Mouse (Mus musculus): ENCODE data around the gene Nudt15. TPM values are rescaled to one million over a fixed set of nuclear protein-coding genes. Genes with fewer than 3 reads are reported as not detected.

Gene Nudt15
- polyA plus RNA-seq, 1 experiment from 2014 or later: 6.3 TPM

- WGBS: 73% methylated on average over 1 of the region's 1 CpGs
- no peaks in the 10 kb centered on the region for H3K27me3 ChIP-seq
- H3K36me3 ChIP-seq: no peaks in the 10 kb centered on the region
- peaks cover 32% of the 10 kb centered on the region for H3K4me1 ChIP-seq
- H3K9me3 ChIP-seq: no peaks in the 10 kb centered on the region
- no peak overlapping the region for H3K4me2 ChIP-seq
- no peak overlapping the region for H3K27ac ChIP-seq
- H3K4me3 ChIP-seq: no peak overlapping the region
- no peak for ATAC-seq (ENCODE audit: insufficient number of reproducible peaks, insufficient read depth, low FRiP score, low TSS enrichment, low read depth)
- no peak overlapping the region for H3K9ac ChIP-seq
Observed at GRCm38 (mm10) chr14:73479771-73480170, 68.3 kb downstream of the Nudt15 start.

- Histone ChIP-seq H3K36me3 (no peaks in the 10 kb centered on the region), H3K27me3 (no peaks in the 10 kb centered on the region), H3K9me3 (no peaks in the 10 kb centered on the region), H3K27ac (no peak overlapping the region), H3K4me3 (no peak overlapping the region), H3K9ac (no peak overlapping the region), H3K4me1 (peaks cover 46% of the 10 kb centered on the region), H3K4me2 (no peak overlapping the region)
- ATAC-seq (ENCODE audit: insufficient number of reproducible peaks, insufficient read depth, low FRiP score, low TSS enrichment, low read depth): no peak
- 48% methylated on average over 3 of the region's 3 CpGs for WGBS
Observed at GRCm38 (mm10) chr14:73478321-73478720, 69.7 kb downstream of the Nudt15 start.

- H3K27me3 ChIP-seq: no peaks in the 10 kb centered on the region
- no peaks in the 10 kb centered on the region for H3K36me3 ChIP-seq
- no peak overlapping the region for H3K4me3 ChIP-seq
- no peak overlapping the region for H3K9ac ChIP-seq
- ATAC-seq (ENCODE audit: insufficient number of reproducible peaks, insufficient read depth, low FRiP score, low TSS enrichment, low read depth): no peak
- H3K4me1 ChIP-seq: peaks cover 48% of the 10 kb centered on the region
- no peak overlapping the region for H3K4me2 ChIP-seq
- WGBS: 92% methylated on average over 10 of the region's 10 CpGs
- no peak overlapping the region for H3K27ac ChIP-seq
- H3K9me3 ChIP-seq: no peaks in the 10 kb centered on the region
Observed at GRCm38 (mm10) chr14:73477077-73477476, 71.0 kb downstream of the Nudt15 start.

GRCm38 (mm10) chr14:73476361-73476934, 71.6 kb downstream of the Nudt15 start:
- no peak overlapping the region for H3K4me2 ChIP-seq
- WGBS: 70% methylated on average over 8 of the region's 8 CpGs

GRCm38 (mm10) chr14:73475506-73475905, 72.5 kb downstream of the Nudt15 start:
- 0 out of 2 replicates have a peak overlapping the region, but pooled peaks have one; percentile 58 for H3K27ac ChIP-seq
- no peaks in the 10 kb centered on the region for H3K36me3 ChIP-seq
- H3K9ac ChIP-seq: no peak overlapping the region
- 71% methylated on average over 7 of the region's 7 CpGs for WGBS
- H3K9me3 ChIP-seq: no peaks in the 10 kb centered on the region
- H3K4me1 ChIP-seq: peaks cover 37% of the 10 kb centered on the region
- no peak for ATAC-seq (ENCODE audit: insufficient number of reproducible peaks, insufficient read depth, low FRiP score, low TSS enrichment, low read depth)
- H3K27me3 ChIP-seq: no peaks in the 10 kb centered on the region
- no peak overlapping the region for H3K4me2 ChIP-seq
- no peak overlapping the region for H3K4me3 ChIP-seq

More at GRCm38 (mm10) chr14:73476361-73476934, 71.6 kb downstream of the Nudt15 start:
- ATAC-seq (ENCODE audit: insufficient number of reproducible peaks, insufficient read depth, low FRiP score, low TSS enrichment, low read depth): no peak
- no peak overlapping the region for H3K27ac ChIP-seq
- H3K4me3 ChIP-seq: no peak overlapping the region
- peaks cover 41% of the 10 kb centered on the region for H3K4me1 ChIP-seq
- no peaks in the 10 kb centered on the region for H3K27me3 ChIP-seq
- H3K9ac ChIP-seq: no peak overlapping the region
- no peaks in the 10 kb centered on the region for H3K36me3 ChIP-seq
- H3K9me3 ChIP-seq: no peaks in the 10 kb centered on the region

GRCm38 (mm10) chr14:73474636-73475093, 73.4 kb downstream of the Nudt15 start:
- peaks cover 37% of the 10 kb centered on the region for H3K4me1 ChIP-seq
- no peak overlapping the region for H3K9ac ChIP-seq
- H3K9me3 ChIP-seq: no peaks in the 10 kb centered on the region
- 17% methylated on average over 7 of the region's 7 CpGs for whole genome bisulfite sequencing
- no peak overlapping the region for H3K4me3 ChIP-seq
- no peaks in the 10 kb centered on the region for H3K27me3 ChIP-seq
- H3K27ac ChIP-seq: peak overlapping the region; percentile 58
- ATAC-seq (ENCODE audit: insufficient number of reproducible peaks, insufficient read depth, low FRiP score, low TSS enrichment, low read depth): no peak
- no peaks in the 10 kb centered on the region for H3K36me3 ChIP-seq
- peak overlapping the region; percentile 21; the same call in 1 of the 2 replicates for H3K4me2 ChIP-seq

- Histone ChIP-seq H3K36me3 (no peaks in the 10 kb centered on the region), H3K9ac (no peak overlapping the region), H3K9me3 (no peaks in the 10 kb centered on the region), H3K4me3 (no peak overlapping the region), H3K4me1 (peaks cover 37% of the 10 kb centered on the region), H3K27ac (peak overlapping the region; percentile 58), H3K27me3 (no peaks in the 10 kb centered on the region), H3K4me2 (peak overlapping the region; percentile 21; the same call in 1 of the 2 replicates)
- 32% methylated on average over 3 of the region's 3 CpGs for WGBS
- no peak for ATAC-seq (ENCODE audit: insufficient number of reproducible peaks, insufficient read depth, low FRiP score, low TSS enrichment, low read depth)
Observed at GRCm38 (mm10) chr14:73473670-73474460, 74.2 kb downstream of the Nudt15 start.

- H3K9ac ChIP-seq: no peak overlapping the region
- H3K4me1 ChIP-seq: peaks cover 37% of the 10 kb centered on the region
- ATAC-seq (ENCODE audit: insufficient number of reproducible peaks, insufficient read depth, low FRiP score, low TSS enrichment, low read depth): no peak
- no peak overlapping the region for H3K4me2 ChIP-seq
- no peaks in the 10 kb centered on the region for H3K36me3 ChIP-seq
- H3K27me3 ChIP-seq: no peaks in the 10 kb centered on the region
- 45% methylated on average over 7 of the region's 7 CpGs for WGBS
- H3K4me3 ChIP-seq: no peak overlapping the region
- H3K27ac ChIP-seq: no peak overlapping the region
- no peaks in the 10 kb centered on the region for H3K9me3 ChIP-seq
Observed at GRCm38 (mm10) chr14:73472205-73472604, 75.8 kb downstream of the Nudt15 start.

GRCm38 (mm10) chr14:73470593-73470992, 77.4 kb downstream of the Nudt15 start:
- Histone ChIP-seq H3K4me3 (no peak overlapping the region), H3K36me3 (no peaks in the 10 kb centered on the region)
- WGBS: 68% methylated on average over 8 of the region's 8 CpGs

GRCm38 (mm10) chr14:73469506-73469905, 78.5 kb downstream of the Nudt15 start:
- no peak overlapping the region for H3K4me2 ChIP-seq
- H3K27ac ChIP-seq: no peak overlapping the region
- no peak overlapping the region for H3K9ac ChIP-seq
- no peaks in the 10 kb centered on the region for H3K27me3 ChIP-seq
- H3K9me3 ChIP-seq: no peaks in the 10 kb centered on the region
- peaks cover 14% of the 10 kb centered on the region for H3K4me1 ChIP-seq
- 80% methylated on average over 7 of the region's 7 CpGs for WGBS
- no peaks in the 10 kb centered on the region for H3K36me3 ChIP-seq
- H3K4me3 ChIP-seq: no peak overlapping the region
- no peak for ATAC-seq (ENCODE audit: insufficient number of reproducible peaks, insufficient read depth, low FRiP score, low TSS enrichment, low read depth)

More at GRCm38 (mm10) chr14:73470593-73470992, 77.4 kb downstream of the Nudt15 start:
- Histone ChIP-seq H3K27ac (no peak overlapping the region), H3K9ac (no peak overlapping the region), H3K27me3 (no peaks in the 10 kb centered on the region), H3K9me3 (no peaks in the 10 kb centered on the region), H3K4me2 (no peak overlapping the region), H3K4me1 (peaks cover 25% of the 10 kb centered on the region)
- ATAC-seq (ENCODE audit: insufficient number of reproducible peaks, insufficient read depth, low FRiP score, low TSS enrichment, low read depth): no peak
